Mouse (Mus musculus) MEL (cell line): ENCODE data around the gene Tenm3. TPM values are rescaled to one million over a fixed set of nuclear protein-coding genes. Genes with fewer than 3 reads are reported as not detected.

ENCODE experiments used
- DNase-seq: peaks from one replicate; pipeline ENCODE4 v3.0.0; 2011; ENCODE audit warnings: low read depth, low spot score
- H3K27ac ChIP-seq: 2 replicates; pipeline ENCODE4 v1.5.1; 2012; ENCODE audit warnings: low read depth, mild to moderate bottlenecking, control low read depth, low read length, moderate library complexity; ENCODE audit not compliant: control insufficient read depth
- H3K27me3 ChIP-seq, 2 experiments: fragments of 150-350 bp in 1 of 2; sonication (generic) in 1 of 2; 2 replicates each; pipeline ENCODE4 v1.6.1; 2012; ENCODE audit warnings: low read length in 2 of 2, mild to moderate bottlenecking in 2 of 2, improper control_type of control experiment in 1 of 2, moderate library complexity in 1 of 2; ENCODE audit not compliant: insufficient read depth in 2 of 2, control insufficient read depth in 1 of 2
- H3K36me3 ChIP-seq, 2 experiments: 2 replicates each; pipeline ENCODE4 v1.6.1; 2012 to 2014; ENCODE audit warnings: low read length in 2 of 2, improper control_type of control experiment in 1 of 2, inconsistent platforms in 1 of 2, mild to moderate bottlenecking in 1 of 2; ENCODE audit not compliant: insufficient read depth in 2 of 2, control insufficient read depth in 1 of 2
- H3K4me1 ChIP-seq, 2 experiments: fragments of 150-350 bp in 1 of 2; sonication (generic) in 1 of 2; 2 replicates each; pipeline ENCODE4 v1.6.1; 2012; ENCODE audit warnings: low read length in 2 of 2, improper control_type of control experiment in 1 of 2, mild to moderate bottlenecking in 1 of 2; ENCODE audit not compliant: insufficient read depth in 2 of 2, control insufficient read depth in 1 of 2
- H3K4me3 ChIP-seq, 2 experiments: fragments of 150-350 bp in 1 of 2; sonication (generic) in 1 of 2; 2 replicates each; pipeline ENCODE4 v1.5.1; 2012; ENCODE audit warnings: low read depth in 2 of 2, low read length in 2 of 2, mild to moderate bottlenecking in 2 of 2, moderate library complexity in 2 of 2, control low read depth in 1 of 2, improper control_type of control experiment in 1 of 2; ENCODE audit not compliant: control insufficient read depth in 1 of 2, insufficient read depth in 1 of 2
- H3K79me2 ChIP-seq: 2 replicates; pipeline ENCODE4 v1.6.1; 2012; ENCODE audit warnings: mild to moderate bottlenecking, low read length, moderate library complexity; ENCODE audit not compliant: control insufficient read depth, poor library complexity, insufficient read depth
- H3K9ac ChIP-seq: 2 replicates; pipeline ENCODE4 v1.6.1; 2012; ENCODE audit warnings: low read depth, mild to moderate bottlenecking, control low read depth, low read length, moderate library complexity; ENCODE audit not compliant: control insufficient read depth, poor library complexity, severe bottlenecking
- H3K9me3 ChIP-seq: fragments of 150-350 bp; sonication (generic); replicated peaks from 2 replicates; pipeline ENCODE4 v1.6.1; 2012; ENCODE audit warnings: mild to moderate bottlenecking, low read length, improper control_type of control experiment, moderate library complexity; ENCODE audit not compliant: insufficient read depth
- BHLHE40 ChIP-seq: IDR thresholded peaks from 2 replicates; pipeline ENCODE4 v1.6.1; 2012; ENCODE audit warnings: low read depth, mild to moderate bottlenecking, inconsistent platforms, low read length, improper control_type of control experiment, borderline replicate concordance
- CHD1 ChIP-seq: IDR thresholded peaks from 2 replicates; pipeline ENCODE4 v1.6.1; 2012; ENCODE audit warnings: low read depth, mild to moderate bottlenecking, inconsistent platforms, low read length, improper control_type of control experiment
- ETS1 ChIP-seq: IDR thresholded peaks from 2 replicates; pipeline ENCODE4 v1.6.1; 2012; ENCODE audit warnings: low read depth, mild to moderate bottlenecking, inconsistent platforms, low read length, improper control_type of control experiment, moderate library complexity
- JUND ChIP-seq: IDR thresholded peaks from 2 replicates; pipeline ENCODE4 v1.6.1; 2011; ENCODE audit warnings: low read depth, mild to moderate bottlenecking, improper control_type of control experiment, low read length
- MAZ ChIP-seq: IDR thresholded peaks from 2 replicates; pipeline ENCODE4 v1.6.1; 2012; ENCODE audit warnings: low read depth, mild to moderate bottlenecking, inconsistent platforms, low read length, improper control_type of control experiment
- RAD21 ChIP-seq: IDR thresholded peaks from 2 replicates; pipeline ENCODE4 v1.6.1; 2011; ENCODE audit warnings: mild to moderate bottlenecking, low read depth, low read length, improper control_type of control experiment
- RCOR1 ChIP-seq: IDR thresholded peaks from 2 replicates; pipeline ENCODE4 v1.6.1; 2012; ENCODE audit warnings: low read depth, mild to moderate bottlenecking, inconsistent platforms, low read length, improper control_type of control experiment
- SIN3A ChIP-seq: IDR thresholded peaks from 2 replicates; pipeline ENCODE4 v1.6.1; 2012; ENCODE audit warnings: low read length, improper control_type of control experiment, inconsistent platforms
- ZMIZ1 ChIP-seq: IDR thresholded peaks from 2 replicates; pipeline ENCODE4 v1.6.1; 2012; ENCODE audit warnings: low read depth, mild to moderate bottlenecking, inconsistent platforms, low read length, improper control_type of control experiment, moderate library complexity
- polyA plus RNA-seq, 2 experiments: library from polyadenylated mRNA; stranded (reverse) in 1 of 2; unstranded in 1 of 2; fragments of >175 nt in 1 of 2; fragments of >200 nt in 1 of 2; gene quantifications; 2 replicates each; pipeline versions ENCODE4 v1.2.1 to v1.2.4; 2012; ENCODE audit warnings: low replicate concordance in 2 of 2, low read depth in 1 of 2; ENCODE audit not compliant: insufficient read length in 2 of 2, insufficient read depth in 1 of 2, missing spikeins in 1 of 2
- total RNA-seq: library from RNA; depleted of rRNA; stranded (reverse); fragments of 300-350 nt; gene quantifications from 2 replicates; pipeline ENCODE4 v1.2.3, GENCODE M21; 2012

Gene Tenm3
- total and polyA plus RNA-seq, 3 experiments, result not detected

- DNase-seq, result no peak
- H3K9ac ChIP-seq, result no peak overlapping the region
- H3K4me3 ChIP-seq, result no peak overlapping the region
- H3K79me2 ChIP-seq, result no peaks in the 10 kb centered on the region
- no peak overlapping the region for H3K27ac ChIP-seq
- no peaks in the 10 kb centered on the region for H3K9me3 ChIP-seq
- H3K36me3 ChIP-seq, result no peaks in the 10 kb centered on the region
- no peak for TF ChIP-seq ZMIZ1
- no peak for TF ChIP-seq SIN3A
- no peak for TF ChIP-seq CHD1
- TF ChIP-seq RAD21, result no peak
- no peak for TF ChIP-seq ETS1
- no peak for TF ChIP-seq BHLHE40
- TF ChIP-seq JUND, result no peak
- TF ChIP-seq RCOR1, result no peak
- no peak for TF ChIP-seq MAZ
- no peaks in the 10 kb centered on the region; a peak in 1 of 4 replicates for H3K27me3 ChIP-seq
- H3K4me1 ChIP-seq, result no peaks in the 10 kb centered on the region
Measured at GRCm38 (mm10) chr8:48177876-48178275, 665.9 kb downstream of the Tenm3 start.
